Mouse (Mus musculus) midbrain, postnatal 0 days (tissue): ENCODE measurements around the gene Gm20518. TPM values are rescaled to one million over a fixed set of nuclear protein-coding genes. Genes with fewer than 3 reads are reported as not detected.

Source experiments
- ATAC-seq: fragments of 200-750 bp; cut with Nextera tagmentation; 2 replicates; pipeline ENCODE4 v1.8.0; 2017; ENCODE audit warnings: moderate number of reproducible peaks, mild to moderate bottlenecking, moderate TSS enrichment, moderate library complexity; ENCODE audit not compliant: low FRiP score
- DNase-seq: peaks from one replicate; pipeline ENCODE4 v3.0.0-alpha.2; 2015; ENCODE audit warnings: low spot score
- H3K27ac ChIP-seq: fragments of 300-500 bp; sonication (generic); 2 replicates; pipeline ENCODE4 v1.5.1; 2014; ENCODE audit warnings: low read depth, mild to moderate bottlenecking, low read length, mixed read lengths
- H3K27me3 ChIP-seq: fragments of 300-500 bp; sonication (generic); 2 replicates; pipeline ENCODE4 v1.6.1; 2014; ENCODE audit warnings: low read length, control low read depth, mixed read lengths; ENCODE audit not compliant: insufficient read depth
- H3K36me3 ChIP-seq: fragments of 300-500 bp; sonication (generic); 2 replicates; pipeline ENCODE4 v1.6.1; 2014; ENCODE audit warnings: low read length, control low read depth, mixed read lengths; ENCODE audit not compliant: insufficient read depth
- H3K4me1 ChIP-seq: fragments of 300-500 bp; sonication (generic); 2 replicates; pipeline ENCODE4 v1.6.1; 2014; ENCODE audit warnings: mild to moderate bottlenecking, control low read depth, antibody characterized with exemption, low read length, mixed read lengths; ENCODE audit not compliant: insufficient read depth
- H3K4me2 ChIP-seq: fragments of 300-500 bp; sonication (generic); 2 replicates; pipeline ENCODE4 v1.6.1; 2014; ENCODE audit warnings: low read depth, mild to moderate bottlenecking, low read length, mixed read lengths; ENCODE audit not compliant: poor library complexity, severe bottlenecking
- H3K4me3 ChIP-seq: fragments of 300-500 bp; sonication (generic); 2 replicates; pipeline ENCODE4 v1.5.1; 2014; ENCODE audit warnings: low read depth, mild to moderate bottlenecking, low read length, moderate library complexity
- H3K9ac ChIP-seq: fragments of 300-500 bp; sonication (generic); replicated peaks from 2 replicates; pipeline ENCODE4 v1.6.1; 2014; ENCODE audit warnings: mild to moderate bottlenecking, low read length, moderate library complexity, mixed read lengths; ENCODE audit not compliant: poor library complexity, severe bottlenecking
- H3K9me3 ChIP-seq: fragments of 300-500 bp; sonication (generic); 2 replicates; pipeline ENCODE4 v1.6.1; 2016; ENCODE audit warnings: low read length, control low read depth
- CTCF ChIP-seq: IDR thresholded peaks from 2 replicates; pipeline ENCODE4 v1.5.1; 2016; ENCODE audit warnings: antibody characterized with exemption, mild to moderate bottlenecking
- WGBS: fragments of 180-500 bp; shearing (Covaris S2); extraction: QIAGEN DNeasy Blood & Tissue Kit; methylation state at CpG from one replicate; pipeline ENCODE4 v1.1.7; 2014; 5-methylcytosine and 5-hydroxymethylcytosine counted together
- polyA plus RNA-seq: library from polyadenylated mRNA; unstranded; fragments of >200 nt; fragmentation: Nextera tagmentation; extraction: Ambion mirVana; gene quantifications from 2 replicates; pipeline ENCODE4 v1.2.1, GENCODE M21; 2015
- total RNA-seq: library from RNA; depleted of rRNA; stranded (reverse); fragments of >200 nt; gene quantifications from 2 replicates; pipeline ENCODE4 v1.2.3, GENCODE M21; 2014; rRNA removed

Gene Gm20518
- 0.66 and 1.6 TPM in 2 replicates for total RNA-seq
- polyA plus RNA-seq, result 0.15 and 0.25 TPM in 2 replicates

GRCm38 (mm10) chr16:17891567-17891959, at the start of gene Gm20518:
Gene Gm20518 (minus strand): TSS chr16:17891671.
- Histone ChIP-seq H3K36me3 (no peaks in the 10 kb centered on the region), H3K27me3 (no peaks in the 10 kb centered on the region), H3K9ac (peak within 1 kb of the TSS; percentile 99), H3K4me3 (peak within 1 kb of the TSS; percentile 99), H3K4me2 (peak within 1 kb of the TSS; percentile 84), H3K27ac (peak within 1 kb of the TSS; percentile 98), H3K4me1 (peaks cover 10% of the 10 kb centered on the region; the same call in 1 of the 2 replicates), H3K9me3 (no peaks in the 10 kb centered on the region)
- ATAC-seq, result peak; percentile 98
- TF ChIP-seq CTCF, result peak; percentile 43
- DNase-seq, result peak; percentile 99
- under 1% methylated on average over 37 of the region's 38 CpGs for WGBS

GRCm38 (mm10) chr16:17939255-17939751, 47.8 kb upstream of the Gm20518 start:
- Histone ChIP-seq H3K36me3 (no peaks in the 10 kb centered on the region), H3K9me3 (no peaks in the 10 kb centered on the region), H3K4me2 (no peak overlapping the region), H3K9ac (no peak overlapping the region), H3K4me1 (no peaks in the 10 kb centered on the region), H3K27me3 (no peaks in the 10 kb centered on the region), H3K4me3 (no peak overlapping the region), H3K27ac (no peak overlapping the region)
- peak; percentile 22 for DNase-seq
- no peak for TF ChIP-seq CTCF
- no peak for ATAC-seq
- 49% methylated on average over 9 of the region's 9 CpGs for WGBS

- no peak overlapping the region for H3K9ac ChIP-seq
- DNase-seq (peak; percentile 74), ATAC-seq (0 out of 2 replicates have a peak, but pooled peaks have one; percentile 60)
- TF ChIP-seq CTCF, result peak; percentile 69
- H3K27me3 ChIP-seq, result no peaks in the 10 kb centered on the region
- no peaks in the 10 kb centered on the region for H3K36me3 ChIP-seq
- no peaks in the 10 kb centered on the region for H3K9me3 ChIP-seq
- no peak overlapping the region for H3K4me2 ChIP-seq
- no peak overlapping the region for H3K4me3 ChIP-seq
- no peaks in the 10 kb centered on the region for H3K4me1 ChIP-seq
- 10% methylated on average over 7 of the region's 7 CpGs for WGBS
- H3K27ac ChIP-seq, result no peak overlapping the region
Observed at GRCm38 (mm10) chr16:17938821-17939220, 47.4 kb upstream of the Gm20518 start.

GRCm38 (mm10) chr16:17938187-17938586, 46.7 kb upstream of the Gm20518 start:
- no peaks in the 10 kb centered on the region for H3K27me3 ChIP-seq
- no peaks in the 10 kb centered on the region for H3K36me3 ChIP-seq
- ATAC-seq (no peak), DNase-seq (no peak)
- H3K27ac ChIP-seq, result no peak overlapping the region
- H3K4me3 ChIP-seq, result no peak overlapping the region
- TF ChIP-seq CTCF, result no peak
- H3K9ac ChIP-seq, result no peak overlapping the region
- H3K4me2 ChIP-seq, result no peak overlapping the region
- H3K9me3 ChIP-seq, result no peaks in the 10 kb centered on the region
- 86% methylated on average over 7 of the region's 7 CpGs for WGBS
- H3K4me1 ChIP-seq, result no peaks in the 10 kb centered on the region

GRCm38 (mm10) chr16:17936776-17937175, 45.3 kb upstream of the Gm20518 start:
- Histone ChIP-seq H3K27ac (no peak overlapping the region), H3K9ac (no peak overlapping the region), H3K4me3 (no peak overlapping the region), H3K4me1 (no peaks in the 10 kb centered on the region), H3K36me3 (no peaks in the 10 kb centered on the region), H3K9me3 (no peaks in the 10 kb centered on the region), H3K27me3 (no peaks in the 10 kb centered on the region), H3K4me2 (no peak overlapping the region)
- TF ChIP-seq CTCF, result no peak
- no peak for DNase-seq
- no peak for ATAC-seq
- WGBS, result 85% methylated on average over 10 of the region's 10 CpGs

GRCm38 (mm10) chr16:17934445-17934910, 43.0 kb upstream of the Gm20518 start:
- H3K27ac ChIP-seq, result no peak overlapping the region
- WGBS, result 69% methylated on average over 3 of the region's 3 CpGs
- H3K9ac ChIP-seq, result no peak overlapping the region
- TF ChIP-seq CTCF, result 0 out of 2 replicates have a peak, but pooled peaks have one; percentile 5
- no peaks in the 10 kb centered on the region for H3K36me3 ChIP-seq
- no peaks in the 10 kb centered on the region for H3K27me3 ChIP-seq
- H3K9me3 ChIP-seq, result no peaks in the 10 kb centered on the region
- H3K4me1 ChIP-seq, result no peaks in the 10 kb centered on the region
- DNase-seq (no peak), ATAC-seq (no peak)
- H3K4me2 ChIP-seq, result no peak overlapping the region
- no peak overlapping the region for H3K4me3 ChIP-seq
